Mouse (Mus musculus) heart, embryonic 16.5 days (tissue): ENCODE measurements around the gene Plagl2. TPM values are rescaled to one million over a fixed set of nuclear protein-coding genes. Genes with fewer than 3 reads are reported as not detected.

Experiments
- ATAC-seq: fragments of 200-750 bp; cut with Nextera tagmentation; replicated peaks from 2 replicates; pipeline ENCODE4 v1.8.0; 2017; ENCODE audit warnings: moderate number of reproducible peaks; ENCODE audit not compliant: insufficient read depth, low FRiP score; ENCODE audit errors: extremely low read depth
- H3K27ac ChIP-seq: fragments of 300-500 bp; sonication (generic); 2 replicates; pipeline ENCODE4 v1.5.1; 2014; ENCODE audit warnings: mild to moderate bottlenecking, low read length, control low read depth, moderate library complexity
- H3K27me3 ChIP-seq: fragments of 300-500 bp; sonication (generic); 2 replicates; pipeline ENCODE4 v1.6.1; 2014; ENCODE audit warnings: low read length, mixed read lengths; ENCODE audit not compliant: control insufficient read depth, insufficient read depth
- H3K36me3 ChIP-seq: fragments of 300-500 bp; sonication (generic); 2 replicates; pipeline ENCODE4 v1.6.1; 2014; ENCODE audit not compliant: control insufficient read depth, insufficient read depth
- H3K4me1 ChIP-seq: fragments of 300-500 bp; sonication (generic); 2 replicates; pipeline ENCODE4 v1.6.1; 2014; ENCODE audit warnings: low read length, mixed read lengths; ENCODE audit not compliant: control insufficient read depth, insufficient read depth
- H3K4me2 ChIP-seq: fragments of 300-500 bp; sonication (generic); 2 replicates; pipeline ENCODE4 v1.6.1; 2014; ENCODE audit warnings: low read depth, mild to moderate bottlenecking, control low read depth, low read length
- H3K4me3 ChIP-seq: fragments of 300-500 bp; sonication (generic); 2 replicates; pipeline ENCODE4 v1.5.1; 2014; ENCODE audit warnings: mild to moderate bottlenecking, control low read depth, low read length
- H3K9ac ChIP-seq: fragments of 300-500 bp; sonication (generic); 2 replicates; pipeline ENCODE4 v1.6.1; 2014; ENCODE audit warnings: low read length, control low read depth
- H3K9me3 ChIP-seq: fragments of 300-500 bp; sonication (generic); replicated peaks from 2 replicates; pipeline ENCODE4 v1.6.1; 2016; ENCODE audit warnings: low read length; ENCODE audit not compliant: control insufficient read depth
- WGBS: fragments of 180-500 bp; shearing (Covaris S2); extraction: QIAGEN DNeasy Blood & Tissue Kit; methylation state at CpG from one replicate; pipeline ENCODE4 v1.1.7; 2014; 5-methylcytosine and 5-hydroxymethylcytosine counted together
- polyA plus RNA-seq: library from polyadenylated mRNA; unstranded; fragments of >200 nt; fragmentation: Nextera tagmentation; extraction: Ambion mirVana; gene quantifications from 2 replicates; pipeline ENCODE4 v1.2.1, GENCODE M21; 2015

The Plagl2 gene
- polyA plus RNA-seq, 1 experiment from 2014 or later = 10.3 TPM

GRCm38 (mm10) chr2:153214771-153215259 is 26.4 kb downstream of the Plagl2 start:
- ATAC-seq = 0 out of 2 replicates have a peak, but pooled peaks have one; percentile 47
- Histone ChIP-seq H3K9ac (no peak overlapping the region), H3K9me3 (no peaks in the 10 kb centered on the region), H3K36me3 (peaks cover 2% of the 10 kb centered on the region), H3K4me1 (peaks cover 12% of the 10 kb centered on the region), H3K4me2 (no peak overlapping the region), H3K27ac (peak overlapping the region; percentile 40; the same call in 1 of the 2 replicates), H3K27me3 (no peaks in the 10 kb centered on the region), H3K4me3 (no peak overlapping the region)
- WGBS = 33% methylated on average over 6 of the region's 6 CpGs

DNA sequence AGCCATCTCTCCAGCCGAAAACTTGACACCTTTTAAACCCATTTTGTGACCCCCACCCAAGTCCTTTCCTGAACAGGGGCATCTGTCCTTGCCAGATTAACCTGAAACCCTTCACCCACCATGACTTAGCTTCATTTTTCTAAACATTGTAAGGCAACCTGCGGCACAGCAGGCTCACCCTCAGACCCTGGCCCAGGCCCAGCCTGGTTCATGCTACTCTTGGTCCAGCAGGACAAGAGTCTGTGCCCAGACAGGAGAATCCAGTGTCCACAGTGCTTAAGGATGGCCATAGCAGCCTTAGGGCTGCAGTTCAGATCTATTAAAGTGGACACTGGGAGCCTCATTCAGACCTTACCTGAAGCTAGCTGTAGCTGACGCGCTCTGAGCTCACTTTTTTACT is 27.9 kb downstream of the Plagl2 start:
- no peaks in the 10 kb centered on the region for H3K27me3 ChIP-seq
- no peak overlapping the region for H3K27ac ChIP-seq
- peaks cover 12% of the 10 kb centered on the region for H3K4me1 ChIP-seq
- no peak overlapping the region for H3K9ac ChIP-seq
- ATAC-seq = no peak
- H3K4me2 ChIP-seq = no peak overlapping the region
- H3K9me3 ChIP-seq = no peaks in the 10 kb centered on the region
- 94% methylated on average over 4 of the region's 4 CpGs for WGBS
- H3K36me3 ChIP-seq = peaks cover 14% of the 10 kb centered on the region
- no peak overlapping the region for H3K4me3 ChIP-seq

DNA sequence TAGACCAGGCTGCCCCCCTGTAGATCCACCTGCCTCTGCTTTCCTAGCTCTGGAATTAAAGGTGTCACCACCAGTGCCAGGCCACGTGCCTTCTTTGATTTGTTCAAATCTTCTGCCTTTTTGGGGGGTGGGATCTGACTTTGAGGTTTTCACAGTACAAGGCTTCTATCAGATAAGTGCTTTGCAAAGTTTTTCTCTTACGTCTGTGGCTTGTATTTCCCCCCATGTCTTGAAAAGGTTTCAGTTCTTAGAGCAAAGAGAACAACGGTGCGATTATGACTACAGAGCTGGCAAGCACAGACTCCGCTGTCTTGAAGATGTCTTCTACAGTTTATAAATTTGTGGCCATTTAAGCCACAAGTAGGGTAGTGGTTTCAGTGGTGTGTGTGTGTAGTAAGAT is 29.8 kb downstream of the Plagl2 start:
- Histone ChIP-seq H3K4me2 (no peak overlapping the region), H3K4me3 (no peak overlapping the region), H3K9ac (no peak overlapping the region), H3K36me3 (peaks cover 25% of the 10 kb centered on the region), H3K27ac (no peak overlapping the region), H3K27me3 (no peaks in the 10 kb centered on the region), H3K4me1 (peaks cover 12% of the 10 kb centered on the region), H3K9me3 (no peaks in the 10 kb centered on the region)
- no peak for ATAC-seq
- WGBS = 86% methylated on average over 5 of the region's 5 CpGs

DNA sequence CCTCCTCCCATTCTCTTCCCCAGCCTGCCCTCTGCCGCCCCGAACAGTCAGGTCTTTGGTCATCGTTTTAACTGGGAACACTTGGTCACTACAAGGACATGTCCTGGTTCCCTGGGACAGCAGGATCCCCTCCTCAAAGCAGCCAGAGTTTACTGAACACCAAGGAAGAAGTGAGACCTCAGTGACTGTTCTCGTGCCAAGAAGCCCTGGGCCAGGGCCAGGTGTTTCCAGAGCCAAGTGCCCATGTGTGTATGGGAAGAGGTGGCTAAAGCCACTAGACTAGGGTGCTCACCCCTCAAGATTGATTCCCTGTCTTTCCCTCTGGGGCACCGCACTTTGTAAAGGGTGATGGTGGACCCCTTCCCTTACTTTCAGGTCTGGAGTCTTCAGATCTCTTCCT is 31.9 kb downstream of the Plagl2 start:
- no peaks in the 10 kb centered on the region for H3K27me3 ChIP-seq
- no peak for ATAC-seq
- H3K9me3 ChIP-seq = no peaks in the 10 kb centered on the region
- H3K4me3 ChIP-seq = no peak overlapping the region
- H3K4me2 ChIP-seq = no peak overlapping the region
- H3K36me3 ChIP-seq = peaks cover 38% of the 10 kb centered on the region
- 86% methylated on average over 5 of the region's 5 CpGs for WGBS
- no peak overlapping the region for H3K9ac ChIP-seq
- H3K27ac ChIP-seq = no peak overlapping the region
- H3K4me1 ChIP-seq = peaks cover under 1% of the 10 kb centered on the region; the same call in 1 of the 2 replicates

- no peaks in the 10 kb centered on the region for H3K27me3 ChIP-seq
- peaks cover 3% of the 10 kb centered on the region; the same call in 1 of the 2 replicates for H3K4me1 ChIP-seq
- H3K36me3 ChIP-seq = peaks cover 40% of the 10 kb centered on the region
- H3K4me3 ChIP-seq = no peak overlapping the region
- no peak overlapping the region for H3K9ac ChIP-seq
- H3K27ac ChIP-seq = no peak overlapping the region
- H3K9me3 ChIP-seq = no peaks in the 10 kb centered on the region
- no peak for ATAC-seq
- no peak overlapping the region for H3K4me2 ChIP-seq
- 94% methylated on average over 2 of the region's 2 CpGs for WGBS
These were observed 33.1 kb downstream of the Plagl2 start for GRCm38 (mm10) chr2:153208149-153208548.

DNA sequence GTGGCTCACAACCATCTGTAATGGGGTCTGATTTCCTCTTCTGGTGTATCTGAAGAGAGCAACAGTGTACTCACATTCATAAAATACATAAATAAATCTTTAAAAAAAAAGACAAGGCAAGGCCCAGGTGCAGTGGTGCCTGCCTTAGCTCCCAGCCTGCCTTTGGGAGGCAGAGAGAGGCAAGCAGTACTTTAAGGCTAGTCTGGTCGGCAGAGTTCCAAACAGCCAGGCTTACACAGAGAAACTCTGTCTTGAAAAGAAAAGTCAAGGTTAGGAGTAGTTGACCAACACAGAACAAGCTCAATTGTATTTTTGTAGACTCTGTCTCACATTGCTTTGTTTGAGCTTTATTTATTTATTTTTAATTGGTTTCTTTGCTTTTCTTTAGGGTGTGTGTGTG is 38.5 kb downstream of the Plagl2 start:
- Histone ChIP-seq H3K27me3 (no peaks in the 10 kb centered on the region), H3K27ac (no peak overlapping the region)
- 69% methylated on average over 1 of the region's 1 CpGs for WGBS

DNA sequence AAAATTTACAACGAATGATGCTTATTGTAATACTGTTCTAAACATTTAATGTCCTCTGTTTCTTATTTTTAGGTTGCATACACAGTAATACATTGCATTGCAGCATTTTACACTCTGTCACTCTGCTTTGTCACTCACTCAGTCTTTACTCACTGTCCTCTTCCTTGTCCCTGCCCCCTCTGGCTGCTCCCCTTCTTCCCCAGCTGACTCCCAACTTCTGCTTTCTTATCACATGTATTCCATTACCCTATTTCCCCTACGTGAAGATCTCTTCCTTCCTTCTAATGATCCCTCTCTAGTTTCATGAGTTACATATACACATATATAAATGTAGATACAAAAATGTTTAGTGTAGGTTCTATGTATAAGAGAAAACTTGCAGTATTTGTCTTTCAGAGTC is 42.1 kb downstream of the Plagl2 start:
- Histone ChIP-seq H3K4me3 (no peak overlapping the region), H3K9ac (no peak overlapping the region), H3K27me3 (no peaks in the 10 kb centered on the region), H3K9me3 (no peaks in the 10 kb centered on the region), H3K4me1 (peaks cover 3% of the 10 kb centered on the region; the same call in 1 of the 2 replicates), H3K36me3 (peaks cover 47% of the 10 kb centered on the region), H3K4me2 (no peak overlapping the region), H3K27ac (no peak overlapping the region)
- WGBS = 77% methylated on average over 2 of the region's 2 CpGs
- no peak for ATAC-seq

More for the DNA sequence above, 38.5 kb downstream of the Plagl2 start:
- H3K4me1 ChIP-seq = peaks cover 3% of the 10 kb centered on the region; the same call in 1 of the 2 replicates
- no peak for ATAC-seq
- H3K9me3 ChIP-seq = no peaks in the 10 kb centered on the region
- no peak overlapping the region for H3K9ac ChIP-seq
- H3K4me3 ChIP-seq = no peak overlapping the region
- no peak overlapping the region for H3K4me2 ChIP-seq
- peaks cover 48% of the 10 kb centered on the region for H3K36me3 ChIP-seq

DNA sequence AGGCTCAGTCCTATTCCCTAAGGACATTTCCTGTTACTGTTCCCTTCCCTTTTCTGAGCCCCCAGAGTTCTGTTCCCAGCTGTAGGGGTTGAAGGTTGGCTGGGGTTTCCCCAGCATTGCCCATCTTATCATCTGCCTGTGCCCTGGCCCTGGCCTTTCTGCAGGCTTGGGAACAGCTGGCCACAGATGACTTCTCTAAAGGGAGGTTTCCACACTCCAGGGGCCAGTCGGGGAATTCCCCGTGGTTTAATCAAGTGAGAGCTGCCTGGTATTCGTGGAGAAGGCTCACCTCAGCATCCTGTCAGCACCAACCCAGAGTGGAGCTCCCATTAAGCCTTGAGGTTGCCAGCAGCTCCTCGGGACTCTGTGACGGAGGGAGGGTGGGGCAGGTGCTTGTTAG is 42.7 kb downstream of the Plagl2 start:
- ATAC-seq = peak; percentile 28; the same call in 1 of the 2 replicates
- no peaks in the 10 kb centered on the region for H3K9me3 ChIP-seq

GRCm38 (mm10) chr2:153194255-153194654 is 47.0 kb downstream of the Plagl2 start:
- WGBS = 90% methylated on average over 3 of the region's 3 CpGs
- peaks cover 47% of the 10 kb centered on the region for H3K36me3 ChIP-seq
- no peaks in the 10 kb centered on the region for H3K9me3 ChIP-seq

More for the DNA sequence above, 42.7 kb downstream of the Plagl2 start:
- Histone ChIP-seq H3K4me1 (no peaks in the 10 kb centered on the region), H3K4me3 (no peak overlapping the region), H3K27me3 (no peaks in the 10 kb centered on the region), H3K4me2 (no peak overlapping the region), H3K36me3 (peaks cover 50% of the 10 kb centered on the region), H3K27ac (peak overlapping the region; percentile 10; the same call in 1 of the 2 replicates), H3K9ac (peak overlapping the region; percentile 22; the same call in 1 of the 2 replicates)
- 25% methylated on average over 5 of the region's 5 CpGs for WGBS

More at GRCm38 (mm10) chr2:153194255-153194654, 47.0 kb downstream of the Plagl2 start:
- no peaks in the 10 kb centered on the region for H3K27me3 ChIP-seq
- H3K4me2 ChIP-seq = no peak overlapping the region
- H3K9ac ChIP-seq = no peak overlapping the region
- ATAC-seq = no peak
- H3K4me1 ChIP-seq = no peaks in the 10 kb centered on the region
- H3K4me3 ChIP-seq = no peak overlapping the region
- H3K27ac ChIP-seq = no peak overlapping the region
